Mouse (Mus musculus): ENCODE data around the gene Lbp.

- TF ChIP-seq CTCF (IDR thresholded peaks at IDR 0.05; ENCODE audit: low read depth, low read length) (no peak), POLR2A (IDR thresholded peaks at IDR 0.05; ENCODE audit: extremely low read depth, insufficient read depth, low read length) (no peak)
Observed at GRCm38 (mm10) chr2:158373516-158373915, 67.2 kb downstream of the Lbp start.
